Mouse (Mus musculus) right cerebral cortex, postnatal 4 days (tissue): ENCODE results near the gene Gulp1.

Source experiments
- DNase-seq: peaks from one replicate; pipeline ENCODE4 v3.0.0-alpha.2; 2022

Gene Gulp1

DNA sequence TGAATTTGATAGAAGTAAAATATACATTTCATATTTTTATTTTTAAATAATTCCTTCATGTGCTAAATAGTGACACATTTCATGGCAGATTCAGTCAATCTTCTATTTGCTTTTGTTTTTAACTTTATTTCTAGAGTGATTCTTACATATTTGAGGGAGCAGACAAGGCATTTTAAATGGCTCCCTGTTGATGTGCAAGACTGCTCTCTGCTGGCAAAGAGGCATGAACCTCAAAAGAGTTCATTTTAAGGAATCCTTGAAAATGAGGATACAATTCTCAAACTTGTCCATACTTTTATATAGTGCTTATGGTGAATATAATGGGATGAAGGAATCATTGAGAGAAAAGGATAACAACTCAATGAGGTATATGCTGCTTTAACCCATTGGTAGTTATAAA is 189.9 kb downstream of the Gulp1 start:
- peak; percentile 13 for DNase-seq

DNA sequence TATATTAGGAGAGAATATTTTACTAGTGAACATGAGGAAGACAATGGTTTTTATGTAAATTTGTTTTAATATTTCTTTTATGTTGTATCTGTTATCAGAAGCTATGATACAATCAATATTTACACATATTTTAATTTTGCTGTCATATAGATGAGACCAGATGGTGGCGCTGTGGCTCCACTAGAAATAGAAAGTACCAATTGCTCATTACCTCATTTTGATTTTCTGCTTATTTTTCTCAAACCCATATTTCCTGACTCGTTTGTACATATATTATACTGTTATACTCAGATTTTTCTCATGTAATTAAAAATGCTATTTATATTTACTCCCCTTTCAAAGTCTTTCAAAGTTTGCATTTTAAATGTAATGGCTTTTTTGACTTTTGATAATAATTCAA is 194.4 kb downstream of the Gulp1 start:
- peak; percentile 69 for DNase-seq

GRCm38 (mm10) chr1:44750731-44751730 is 199.7 kb downstream of the Gulp1 start:
- no peak for DNase-seq

DNA sequence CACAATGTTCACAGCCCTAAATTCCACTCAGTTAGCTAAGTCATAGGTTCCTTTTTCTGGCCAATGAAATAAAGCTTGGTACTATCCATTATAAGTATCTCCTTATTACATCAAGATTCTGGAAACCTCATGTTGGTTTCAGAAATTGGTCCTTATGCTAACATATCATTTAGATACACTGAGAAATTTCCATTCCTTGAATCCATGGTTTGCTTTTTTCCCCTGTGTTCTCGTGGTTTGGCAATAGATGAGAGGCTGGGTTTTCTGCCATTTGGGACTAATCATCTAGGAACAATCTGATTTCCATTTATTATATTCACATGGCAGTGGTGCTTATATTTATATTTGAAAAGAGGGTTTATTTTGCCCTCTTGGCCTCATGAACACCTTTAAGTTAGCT is 226.9 kb downstream of the Gulp1 start:
- DNase-seq: no peak

DNA sequence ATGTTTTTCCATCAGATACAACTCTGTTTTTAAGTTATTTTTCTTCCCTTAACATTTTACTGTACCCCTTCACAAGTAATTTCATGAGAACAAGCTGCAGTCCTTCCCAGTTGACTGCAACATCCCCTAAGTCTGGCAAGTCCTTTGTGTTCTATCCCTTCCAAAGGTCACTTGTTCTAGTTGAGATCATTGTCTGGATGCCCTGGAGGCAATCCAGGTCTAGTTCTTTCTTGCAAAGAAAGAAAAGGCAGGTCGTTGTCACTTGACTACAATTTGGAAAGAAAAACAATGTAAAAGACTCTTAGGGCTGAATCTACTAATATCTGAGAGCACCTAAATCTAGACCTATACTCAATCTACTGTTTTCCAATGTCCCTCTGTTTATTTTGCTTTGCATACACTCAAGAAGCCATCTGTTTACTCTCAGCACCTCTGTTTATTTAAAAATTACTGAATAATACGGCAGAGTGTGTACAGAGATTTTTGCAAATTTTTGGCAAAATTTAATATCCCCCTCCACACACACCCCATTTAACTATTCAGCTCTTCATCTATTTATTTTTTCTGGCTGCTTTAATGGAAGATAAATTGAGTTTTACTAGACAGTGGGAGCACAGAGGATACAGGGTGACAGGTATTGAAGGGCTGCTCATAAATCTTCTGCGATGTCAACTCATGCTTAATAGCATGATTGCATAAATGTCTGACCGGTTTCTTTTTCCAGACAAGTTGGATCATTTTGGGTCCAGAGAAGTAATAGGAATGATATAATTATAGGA is 252.5 kb downstream of the Gulp1 start:
- no peak for DNase-seq

GRCm38 (mm10) chr1:44806368-44806767 is 255.1 kb downstream of the Gulp1 start:
- DNase-seq: no peak

GRCm38 (mm10) chr1:44810336-44810735 is 259.0 kb downstream of the Gulp1 start:
- DNase-seq: no peak

DNA sequence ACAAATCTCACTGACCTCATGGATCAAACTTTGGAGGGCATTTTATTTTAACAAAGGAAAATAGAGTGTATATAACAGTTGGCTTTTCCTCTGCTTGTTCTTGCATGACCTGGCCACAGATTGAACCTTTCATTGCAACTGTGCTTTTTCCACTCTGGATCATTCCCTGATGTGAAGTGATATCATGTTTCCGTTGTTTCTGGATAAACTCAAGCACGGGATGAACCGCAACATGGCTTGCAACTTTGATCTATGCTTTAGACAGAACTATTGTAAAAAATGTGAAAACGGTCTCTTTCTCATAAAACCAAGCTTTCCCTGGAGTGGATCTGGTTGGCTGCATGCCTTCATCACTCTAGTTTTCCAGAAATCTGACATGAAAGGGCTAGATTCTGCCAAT is 282.6 kb downstream of the Gulp1 start:
- no peak for DNase-seq
